Mouse (Mus musculus) lung, adult 2 months (tissue): ENCODE results near the gene Preb.

Experiments
- CTCF ChIP-seq: fragments of 200-500 bp; IDR thresholded peaks from 2 replicates; pipeline ENCODE4 v1.5.1; 2011; ENCODE audit warnings: mild to moderate bottlenecking, low read length, control low read depth; ENCODE audit not compliant: insufficient read depth
- POLR2A ChIP-seq: fragments of 200-500 bp; IDR thresholded peaks from 2 replicates; pipeline ENCODE4 v1.6.1; 2011; ENCODE audit warnings: low read depth, mild to moderate bottlenecking, control low read depth, low read length, borderline replicate concordance; ENCODE audit errors: extremely low read depth

DNA sequence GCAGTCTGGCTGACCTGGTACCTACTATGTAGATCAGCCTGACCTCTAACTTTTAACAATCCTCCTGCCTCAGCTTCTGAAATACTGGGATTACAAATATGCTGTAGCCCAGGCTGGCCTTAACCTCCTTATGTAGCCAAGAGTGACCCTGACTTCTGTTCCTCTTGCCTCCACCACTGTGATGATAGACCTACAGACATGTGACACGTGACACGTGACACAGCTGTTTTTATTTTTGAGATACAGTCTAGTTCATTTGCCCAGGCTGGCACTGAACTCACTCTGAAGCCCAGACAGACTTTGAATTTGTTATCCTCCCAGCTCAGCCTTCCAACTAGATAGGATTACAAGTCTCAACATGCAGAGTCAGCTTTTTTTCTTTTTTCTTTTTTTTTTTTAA is 40.8 kb upstream of the Preb start:
- TF ChIP-seq CTCF (no peak), POLR2A (no peak)
